Mouse (Mus musculus) kidney, embryonic 14.5 days (tissue): ENCODE results near the gene Cir1. TPM values are rescaled to one million over a fixed set of nuclear protein-coding genes. Genes with fewer than 3 reads are reported as not detected.

Experiments used
- ATAC-seq: fragments of 200-750 bp; cut with Nextera tagmentation; 2 replicates; pipeline ENCODE4 v1.8.0; 2017; ENCODE audit warnings: moderate number of reproducible peaks, mild to moderate bottlenecking, moderate TSS enrichment, moderate library complexity; ENCODE audit not compliant: low FRiP score, low TSS enrichment
- H3K27ac ChIP-seq: fragments of 300-500 bp; sonication (generic); 2 replicates; pipeline ENCODE4 v1.5.1; 2014; ENCODE audit warnings: low read depth, mild to moderate bottlenecking, low read length, moderate library complexity, mixed read lengths
- H3K27me3 ChIP-seq: fragments of 300-500 bp; sonication (generic); 2 replicates; pipeline ENCODE4 v1.6.1; 2014; ENCODE audit warnings: mild to moderate bottlenecking, low read length; ENCODE audit not compliant: control insufficient read depth, insufficient read depth
- H3K36me3 ChIP-seq: fragments of 300-500 bp; sonication (generic); 2 replicates; pipeline ENCODE4 v1.6.1; 2014; ENCODE audit warnings: low read length, mixed read lengths; ENCODE audit not compliant: control insufficient read depth, insufficient read depth
- H3K4me1 ChIP-seq: fragments of 300-500 bp; sonication (generic); 2 replicates; pipeline ENCODE4 v1.6.1; 2014; ENCODE audit warnings: low read length, mixed read lengths; ENCODE audit not compliant: control insufficient read depth, insufficient read depth
- H3K4me2 ChIP-seq: fragments of 300-500 bp; sonication (generic); replicated peaks from 2 replicates; pipeline ENCODE4 v1.6.1; 2014; ENCODE audit warnings: low read depth, mild to moderate bottlenecking, low read length
- H3K4me3 ChIP-seq: fragments of 300-500 bp; sonication (generic); 2 replicates; pipeline ENCODE4 v1.5.1; 2014; ENCODE audit warnings: mild to moderate bottlenecking, low read length
- H3K9ac ChIP-seq: fragments of 300-500 bp; sonication (generic); 2 replicates; pipeline ENCODE4 v1.6.1; 2014; ENCODE audit warnings: low read depth, mild to moderate bottlenecking, low read length, moderate library complexity
- H3K9me3 ChIP-seq: fragments of 300-500 bp; sonication (generic); 2 replicates; pipeline ENCODE4 v1.6.1; 2016; ENCODE audit warnings: low read length; ENCODE audit not compliant: control insufficient read depth
- WGBS: fragments of 180-500 bp; shearing (Covaris S2); extraction: QIAGEN DNeasy Blood & Tissue Kit; methylation state at CpG from one replicate; pipeline ENCODE4 v1.1.7; 2014; 5-methylcytosine and 5-hydroxymethylcytosine counted together
- polyA plus RNA-seq: library from polyadenylated mRNA; unstranded; fragments of >200 nt; fragmentation: Nextera tagmentation; extraction: Ambion mirVana; gene quantifications from 2 replicates; pipeline ENCODE4 v1.2.1, GENCODE M21; 2014

Gene Cir1
- polyA plus RNA-seq, 1 experiment from 2014 or later, result 24.1 TPM

DNA sequence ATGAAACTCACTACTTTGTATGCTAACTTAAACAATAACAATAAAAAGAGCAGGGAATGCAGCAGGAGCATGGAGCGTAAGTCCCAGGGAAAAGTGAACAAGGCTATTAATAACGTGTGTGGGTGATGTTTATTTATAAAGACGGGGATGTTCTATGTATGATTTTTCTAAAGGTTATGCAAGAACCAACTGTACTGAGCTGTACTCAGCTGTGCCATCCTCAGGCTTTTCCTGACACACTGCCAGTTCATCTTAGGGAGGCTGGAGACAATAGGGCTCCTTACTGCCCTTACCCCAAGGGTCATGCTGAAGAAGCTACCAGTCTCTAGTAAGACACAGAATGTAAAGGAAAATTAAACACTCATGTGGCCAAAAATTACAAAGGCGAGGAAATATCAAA lies 21.4 kb downstream of the Cir1 start:
- H3K36me3 ChIP-seq, result peaks cover 25% of the 10 kb centered on the region

DNA sequence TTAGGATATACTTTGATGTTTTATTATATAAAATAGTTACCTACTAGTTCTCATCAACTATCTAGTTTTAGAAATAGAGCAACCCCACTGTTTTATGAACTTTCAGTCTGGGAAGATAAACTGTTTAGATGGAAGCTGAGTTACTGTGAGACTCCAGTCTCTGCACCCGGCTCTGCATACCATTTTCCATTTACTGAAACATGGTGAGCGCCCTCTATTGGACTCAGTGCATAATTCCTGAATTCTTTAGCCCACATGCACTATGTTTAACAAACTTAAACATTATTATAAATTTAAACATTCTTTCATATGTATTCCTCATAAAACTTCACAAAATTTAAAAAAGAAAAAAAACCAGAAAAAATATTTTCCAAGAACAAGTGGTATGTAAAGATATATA lies 26.9 kb downstream of the Cir1 start:
- H3K4me2 ChIP-seq, result no peak overlapping the region
- WGBS, result 10% methylated on average over 2 of the region's 2 CpGs
- H3K27ac ChIP-seq, result no peak overlapping the region
- H3K36me3 ChIP-seq, result peaks cover 14% of the 10 kb centered on the region
- no peak overlapping the region for H3K9ac ChIP-seq
- H3K4me1 ChIP-seq, result peaks cover 4% of the 10 kb centered on the region; the same call in 1 of the 2 replicates
- no peak for ATAC-seq
- H3K9me3 ChIP-seq, result no peaks in the 10 kb centered on the region
- peaks cover 11% of the 10 kb centered on the region; the same call in 1 of the 2 replicates for H3K27me3 ChIP-seq
- no peak overlapping the region for H3K4me3 ChIP-seq

More for the DNA sequence above, 21.4 kb downstream of the Cir1 start:
- Histone ChIP-seq H3K27ac (no peak overlapping the region), H3K4me1 (no peaks in the 10 kb centered on the region), H3K4me2 (no peak overlapping the region), H3K9me3 (no peaks in the 10 kb centered on the region), H3K27me3 (no peaks in the 10 kb centered on the region), H3K9ac (no peak overlapping the region), H3K4me3 (no peak overlapping the region)
- WGBS, result 91% methylated on average over 4 of the region's 4 CpGs
- no peak for ATAC-seq

DNA sequence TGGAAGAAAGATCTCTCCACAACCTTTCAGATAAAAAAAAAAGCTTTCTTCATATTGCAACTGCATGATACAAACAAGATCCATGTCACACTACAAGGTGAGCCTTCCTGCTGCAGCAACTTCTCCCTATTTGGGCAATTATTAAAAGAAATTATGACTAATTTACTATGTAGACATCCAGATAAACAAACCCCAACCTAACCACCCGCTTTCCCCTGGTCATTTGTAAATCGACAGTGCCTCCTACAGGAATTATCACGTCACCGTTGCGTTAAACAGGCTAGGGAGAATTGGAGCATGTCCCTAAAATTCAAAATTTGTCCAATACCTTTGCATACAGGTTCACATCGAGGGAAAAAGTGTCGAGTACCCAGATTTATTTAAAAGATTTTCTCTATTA lies 30.8 kb downstream of the Cir1 start:
- no peak overlapping the region for H3K9ac ChIP-seq
- H3K4me2 ChIP-seq, result no peak overlapping the region
- H3K27me3 ChIP-seq, result peaks cover 42% of the 10 kb centered on the region
- WGBS, result 11% methylated on average over 7 of the region's 7 CpGs
- H3K9me3 ChIP-seq, result no peaks in the 10 kb centered on the region
- H3K4me3 ChIP-seq, result no peak overlapping the region
- no peak for ATAC-seq
- peaks cover 16% of the 10 kb centered on the region for H3K4me1 ChIP-seq
- no peak overlapping the region for H3K27ac ChIP-seq
- H3K36me3 ChIP-seq, result no peaks in the 10 kb centered on the region

DNA sequence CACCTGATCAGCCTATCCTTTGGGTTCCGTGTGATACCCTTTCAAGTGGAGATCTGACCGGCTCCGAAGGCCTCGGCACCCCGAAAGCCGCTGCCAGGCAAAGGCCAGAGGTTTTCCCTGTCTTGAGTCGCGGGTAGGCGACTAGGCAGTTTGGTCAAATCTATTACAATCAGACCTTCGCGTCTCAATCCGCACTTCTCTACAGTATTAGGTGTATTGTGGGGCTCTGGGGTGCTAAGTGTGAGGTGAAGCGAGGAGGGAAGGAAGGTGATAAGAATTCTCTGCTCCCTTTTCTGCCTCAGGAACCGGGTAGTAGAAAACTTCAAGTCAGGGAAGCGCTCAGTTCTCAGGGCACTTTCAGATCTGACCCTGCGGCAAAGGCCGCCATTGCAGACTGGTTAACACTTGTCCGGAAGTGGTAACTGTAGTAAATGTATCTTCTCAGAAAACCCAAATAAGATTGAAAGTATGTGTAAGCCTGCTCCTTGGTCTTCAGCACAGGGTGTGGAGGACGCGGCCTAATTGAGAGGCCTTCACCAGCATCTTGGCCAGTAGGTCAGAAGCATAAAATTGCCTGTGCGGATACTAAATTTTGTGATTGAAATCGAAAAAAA lies 31.3 kb downstream of the Cir1 start:
- Histone ChIP-seq H3K9me3 (no peaks in the 10 kb centered on the region), H3K27me3 (peaks cover 46% of the 10 kb centered on the region), H3K4me3 (peak overlapping the region; percentile 17; the same call in 1 of the 2 replicates), H3K9ac (no peak overlapping the region), H3K4me2 (peak overlapping the region; percentile 13; the same call in 1 of the 2 replicates), H3K4me1 (peaks cover 16% of the 10 kb centered on the region), H3K27ac (no peak overlapping the region), H3K36me3 (no peaks in the 10 kb centered on the region)
- ATAC-seq, result no peak
- 9% methylated on average over 22 of the region's 22 CpGs for WGBS

DNA sequence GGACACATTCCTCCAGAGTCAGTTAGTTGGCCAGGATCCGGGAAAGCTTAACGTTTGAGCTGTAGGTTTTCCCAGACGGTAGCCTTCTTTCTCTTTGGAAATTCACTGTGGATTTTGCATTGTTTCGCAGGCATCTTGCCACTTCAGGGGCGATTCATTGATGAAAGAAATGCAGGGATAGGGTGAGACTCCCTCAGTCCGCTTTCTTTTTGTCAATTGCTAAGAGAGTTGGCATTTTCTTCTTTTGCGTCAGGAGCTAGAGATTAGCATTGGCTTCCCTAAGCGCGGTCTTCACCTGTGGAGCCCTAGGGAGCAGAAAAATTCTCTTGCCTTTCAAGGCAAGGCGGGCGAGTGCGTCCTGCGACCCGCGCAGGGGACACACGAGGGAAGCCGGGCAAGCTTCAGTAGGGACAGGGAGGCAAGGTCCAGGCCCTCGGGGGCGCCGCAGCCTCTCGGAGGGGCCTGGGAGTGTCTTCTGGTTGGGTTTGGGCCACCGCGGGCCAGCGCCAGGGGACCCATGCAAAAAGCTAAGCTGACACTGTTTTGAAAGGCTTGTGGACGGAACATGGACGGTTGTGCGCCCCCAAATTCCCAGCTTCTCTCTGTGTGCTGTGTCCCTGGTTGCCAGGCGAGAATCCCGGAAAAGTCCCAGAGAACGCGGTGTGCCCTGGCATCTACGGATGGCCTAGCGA lies 32.0 kb downstream of the Cir1 start:
- WGBS, result 1% methylated on average over 33 of the region's 33 CpGs
- Histone ChIP-seq H3K4me2 (peak overlapping the region; percentile 13; the same call in 1 of the 2 replicates), H3K27ac (no peak overlapping the region), H3K9me3 (no peaks in the 10 kb centered on the region), H3K4me3 (peak overlapping the region; percentile 17), H3K4me1 (peaks cover 16% of the 10 kb centered on the region), H3K9ac (no peak overlapping the region), H3K27me3 (peaks cover 49% of the 10 kb centered on the region), H3K36me3 (no peaks in the 10 kb centered on the region)
- no peak for ATAC-seq

DNA sequence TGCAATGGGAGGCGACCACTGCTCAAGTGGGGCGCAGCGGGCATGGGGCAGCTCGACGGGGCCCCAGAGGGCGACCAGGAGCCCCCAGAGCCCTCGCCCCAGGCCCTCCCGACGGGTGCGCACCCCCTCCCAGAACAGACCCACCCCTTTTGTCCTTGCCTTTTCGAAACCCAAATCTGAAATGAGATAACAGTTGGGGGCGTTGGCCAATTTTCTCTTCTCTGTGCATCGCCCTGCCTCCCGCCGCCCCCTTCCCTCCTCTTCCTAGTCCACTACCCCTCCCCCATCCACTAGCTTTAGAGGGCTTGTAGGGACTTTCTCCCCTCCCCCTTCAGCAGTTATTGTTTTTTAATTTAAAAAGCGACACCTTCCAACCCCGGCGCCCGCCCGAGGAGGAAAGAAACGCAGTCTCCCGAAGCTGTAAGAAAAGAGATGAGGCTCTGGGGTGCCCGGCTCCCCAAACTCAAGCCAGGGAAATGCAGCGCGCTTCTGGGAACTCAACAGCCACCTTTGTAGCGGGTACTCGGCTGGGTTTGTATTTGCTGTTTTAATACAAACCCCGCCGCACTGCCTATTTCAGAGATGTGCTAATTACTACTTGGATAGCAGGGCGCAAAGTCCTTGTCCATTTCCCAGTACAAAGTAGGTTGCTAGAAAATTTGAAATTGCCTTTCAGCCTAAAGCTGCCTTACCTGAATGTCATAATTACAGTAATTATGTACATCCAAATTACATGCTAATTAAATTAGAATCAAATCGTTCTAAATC lies 33.0 kb downstream of the Cir1 start:
- H3K27ac ChIP-seq, result no peak overlapping the region
- WGBS, result 2% methylated on average over 29 of the region's 31 CpGs
- H3K9ac ChIP-seq, result no peak overlapping the region
- no peaks in the 10 kb centered on the region for H3K9me3 ChIP-seq
- peak overlapping the region; percentile 8; the same call in 1 of the 2 replicates for H3K4me2 ChIP-seq
- peaks cover 54% of the 10 kb centered on the region for H3K27me3 ChIP-seq
- H3K4me3 ChIP-seq, result peak overlapping the region; percentile 11; the same call in 1 of the 2 replicates
- ATAC-seq, result no peak
- H3K36me3 ChIP-seq, result no peaks in the 10 kb centered on the region
- peaks cover 17% of the 10 kb centered on the region for H3K4me1 ChIP-seq

DNA sequence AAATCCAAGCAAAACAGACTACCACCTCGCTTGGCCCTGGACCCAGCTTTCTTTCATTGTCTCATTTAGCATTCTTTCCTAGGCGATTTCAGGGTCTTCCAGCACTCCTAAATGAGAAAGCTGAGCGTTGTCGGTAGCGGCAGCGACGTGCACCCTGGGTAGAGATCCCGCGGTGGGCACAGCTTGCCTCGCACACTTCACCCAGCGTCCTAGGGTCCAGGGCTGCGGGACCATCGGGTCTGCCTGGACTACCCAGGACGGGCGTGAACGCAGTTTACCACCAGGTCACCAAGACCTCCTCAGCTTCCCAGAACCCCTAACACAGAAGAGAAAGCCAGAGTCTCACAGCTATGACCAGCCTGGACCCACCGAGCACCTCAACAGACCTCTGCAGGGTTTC lies 33.6 kb downstream of the Cir1 start:
- H3K4me3 ChIP-seq, result peak overlapping the region; percentile 11; the same call in 1 of the 2 replicates
- no peak overlapping the region for H3K9ac ChIP-seq
- WGBS, result under 1% methylated on average over 17 of the region's 17 CpGs
- H3K9me3 ChIP-seq, result no peaks in the 10 kb centered on the region
- no peaks in the 10 kb centered on the region for H3K36me3 ChIP-seq
- no peak overlapping the region for H3K27ac ChIP-seq
- peak overlapping the region; percentile 8; the same call in 1 of the 2 replicates for H3K4me2 ChIP-seq
- no peak for ATAC-seq
- peaks cover 59% of the 10 kb centered on the region for H3K27me3 ChIP-seq
- H3K4me1 ChIP-seq, result peaks cover 21% of the 10 kb centered on the region

DNA sequence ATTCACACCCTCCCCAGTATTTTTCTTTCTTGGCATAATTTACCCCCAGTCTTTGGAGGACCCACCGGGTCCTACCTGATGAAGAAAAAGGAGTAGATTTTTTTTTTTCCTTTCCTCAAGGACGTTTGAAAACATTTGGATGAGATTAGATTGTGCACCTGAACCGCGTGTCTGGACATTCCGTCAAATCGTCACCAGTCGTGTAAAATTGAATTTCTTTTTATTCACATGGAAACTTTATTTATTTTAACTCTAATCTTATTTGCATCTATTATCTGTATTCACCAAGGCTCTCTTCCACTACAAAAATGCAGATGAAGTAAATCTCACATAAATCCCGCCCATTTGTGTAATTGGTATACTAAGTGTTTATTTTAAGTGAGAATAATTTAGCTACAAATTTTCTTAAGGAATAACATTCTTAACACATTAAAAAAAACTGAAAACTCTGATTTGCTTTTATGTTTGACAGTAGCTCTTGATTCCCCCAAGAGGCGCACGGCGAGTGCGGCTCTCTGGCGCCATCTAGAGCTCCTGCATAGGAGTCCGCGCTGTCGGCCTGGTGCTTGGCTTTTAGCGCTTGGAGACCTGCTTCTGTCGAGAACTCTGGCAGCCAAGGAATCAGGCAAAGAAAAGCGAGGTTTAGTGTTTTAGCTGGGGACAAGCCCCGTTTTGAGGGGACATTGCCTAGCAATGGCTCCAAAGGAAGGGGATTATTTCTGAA lies 34.2 kb downstream of the Cir1 start:
- no peak overlapping the region for H3K4me2 ChIP-seq
- H3K27ac ChIP-seq, result no peak overlapping the region
- no peaks in the 10 kb centered on the region for H3K36me3 ChIP-seq
- peaks cover 65% of the 10 kb centered on the region for H3K27me3 ChIP-seq
- H3K9ac ChIP-seq, result no peak overlapping the region
- WGBS, result 2% methylated on average over 20 of the region's 20 CpGs
- ATAC-seq, result peak; percentile 69; the same call in 1 of the 2 replicates
- peaks cover 27% of the 10 kb centered on the region for H3K4me1 ChIP-seq
- H3K4me3 ChIP-seq, result no peak overlapping the region
- no peaks in the 10 kb centered on the region for H3K9me3 ChIP-seq
